Mouse (Mus musculus) midbrain, embryonic 11.5 days (tissue): ENCODE measurements around the gene Stra6. TPM values are rescaled to one million over a fixed set of nuclear protein-coding genes. Genes with fewer than 3 reads are reported as not detected.

Source experiments
- ATAC-seq: fragments of 200-750 bp; cut with Nextera tagmentation; 2 replicates; pipeline ENCODE4 v1.8.0; 2017; ENCODE audit warnings: moderate TSS enrichment, moderate library complexity; ENCODE audit not compliant: low FRiP score
- DNase-seq: peaks from one replicate; pipeline ENCODE4 v3.0.0; 2015; ENCODE audit warnings: low spot score; ENCODE audit errors: missing footprints
- H3K27ac ChIP-seq: fragments of 300-500 bp; sonication (generic); 2 replicates; pipeline ENCODE4 v1.5.1; 2014; ENCODE audit warnings: low read depth, low read length
- H3K27me3 ChIP-seq: fragments of 300-500 bp; sonication (generic); 2 replicates; pipeline ENCODE4 v1.6.1; 2014; ENCODE audit warnings: mild to moderate bottlenecking, low read length, moderate library complexity, mixed read lengths; ENCODE audit not compliant: control insufficient read depth, insufficient read depth
- H3K36me3 ChIP-seq: fragments of 300-500 bp; sonication (generic); 2 replicates; pipeline ENCODE4 v1.6.1; 2014; ENCODE audit warnings: mild to moderate bottlenecking, low read length, moderate library complexity, mixed read lengths; ENCODE audit not compliant: control insufficient read depth, insufficient read depth
- H3K4me1 ChIP-seq: fragments of 300-500 bp; sonication (generic); 2 replicates; pipeline ENCODE4 v1.6.1; 2014; ENCODE audit warnings: low read length; ENCODE audit not compliant: control insufficient read depth, insufficient read depth
- H3K4me2 ChIP-seq: fragments of 300-500 bp; sonication (generic); 2 replicates; pipeline ENCODE4 v1.6.1; 2014; ENCODE audit warnings: mild to moderate bottlenecking, moderate library complexity
- H3K4me3 ChIP-seq: fragments of 300-500 bp; sonication (generic); 2 replicates; pipeline ENCODE4 v1.5.1; 2014; ENCODE audit warnings: low read depth, low read length
- H3K9ac ChIP-seq: fragments of 300-500 bp; sonication (generic); 2 replicates; pipeline ENCODE4 v1.6.1; 2014; ENCODE audit warnings: low read length
- H3K9me3 ChIP-seq: fragments of 300-500 bp; sonication (generic); 2 replicates; pipeline ENCODE4 v1.6.1; 2016; ENCODE audit warnings: low read length; ENCODE audit not compliant: control insufficient read depth
- WGBS: fragments of 180-500 bp; shearing (Covaris S2); extraction: QIAGEN DNeasy Blood & Tissue Kit; methylation state at CpG from one replicate; pipeline ENCODE4 v1.1.7; 2014; 5-methylcytosine and 5-hydroxymethylcytosine counted together
- polyA plus RNA-seq: library from polyadenylated mRNA; unstranded; fragments of >200 nt; fragmentation: Nextera tagmentation; extraction: Ambion mirVana; gene quantifications from 2 replicates; pipeline ENCODE4 v1.2.1, GENCODE M21; 2014

The Stra6 gene
- polyA plus RNA-seq, 1 experiment from 2014 or later: 9.7 TPM

GRCm38 (mm10) chr9:58045646-58046045 is 17.9 kb upstream of the Stra6 start:
- peaks cover 58% of the 10 kb centered on the region for H3K4me1 ChIP-seq
- no peak for ATAC-seq
- H3K4me2 ChIP-seq: no peak overlapping the region
- DNase-seq: no peak
- H3K9ac ChIP-seq: no peak overlapping the region
- H3K27ac ChIP-seq: peak overlapping the region; percentile 50; the same call in 1 of the 2 replicates
- no peak overlapping the region for H3K4me3 ChIP-seq
- no peaks in the 10 kb centered on the region for H3K36me3 ChIP-seq
- 39% methylated on average over 4 of the region's 4 CpGs for WGBS
- H3K27me3 ChIP-seq: no peaks in the 10 kb centered on the region
- no peaks in the 10 kb centered on the region for H3K9me3 ChIP-seq

GRCm38 (mm10) chr9:58047061-58047460 is 16.5 kb upstream of the Stra6 start:
- Histone ChIP-seq H3K4me1 (peaks cover 48% of the 10 kb centered on the region), H3K9ac (no peak overlapping the region), H3K9me3 (no peaks in the 10 kb centered on the region), H3K27me3 (no peaks in the 10 kb centered on the region), H3K4me3 (no peak overlapping the region), H3K36me3 (no peaks in the 10 kb centered on the region), H3K4me2 (no peak overlapping the region), H3K27ac (no peak overlapping the region)
- peak; percentile 49 for DNase-seq
- 88% methylated on average over 10 of the region's 10 CpGs for WGBS
- no peak for ATAC-seq

DNA sequence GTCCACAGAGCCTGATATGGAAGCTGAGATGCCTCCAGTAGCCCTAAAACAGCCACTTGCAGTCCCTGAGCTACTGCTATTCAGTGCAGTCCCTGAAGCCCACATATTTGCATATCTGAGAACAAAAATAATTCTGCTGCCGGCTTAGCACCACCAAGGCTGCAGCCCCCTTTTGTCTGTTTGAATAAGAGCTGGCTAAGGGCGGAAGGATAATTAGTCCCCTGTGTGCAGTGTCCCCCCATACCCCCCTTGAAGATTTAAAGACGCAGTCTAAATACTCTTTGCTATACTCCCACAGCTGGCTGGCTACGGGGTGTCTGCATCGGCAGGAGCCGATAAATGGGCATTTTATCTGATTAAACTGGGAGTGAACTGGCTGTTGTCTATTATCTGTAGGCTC is 15.0 kb upstream of the Stra6 start:
- peak; percentile 91 for DNase-seq
- H3K27ac ChIP-seq: peak overlapping the region; percentile 46
- WGBS: 2% methylated on average over 6 of the region's 6 CpGs
- peak overlapping the region; percentile 12; the same call in 1 of the 2 replicates for H3K4me2 ChIP-seq
- H3K9ac ChIP-seq: peak overlapping the region; percentile 14; the same call in 1 of the 2 replicates
- no peak overlapping the region for H3K4me3 ChIP-seq
- peaks cover 43% of the 10 kb centered on the region for H3K4me1 ChIP-seq
- peak; percentile 42 for ATAC-seq
- H3K9me3 ChIP-seq: no peaks in the 10 kb centered on the region
- no peaks in the 10 kb centered on the region for H3K27me3 ChIP-seq
- no peaks in the 10 kb centered on the region for H3K36me3 ChIP-seq

DNA sequence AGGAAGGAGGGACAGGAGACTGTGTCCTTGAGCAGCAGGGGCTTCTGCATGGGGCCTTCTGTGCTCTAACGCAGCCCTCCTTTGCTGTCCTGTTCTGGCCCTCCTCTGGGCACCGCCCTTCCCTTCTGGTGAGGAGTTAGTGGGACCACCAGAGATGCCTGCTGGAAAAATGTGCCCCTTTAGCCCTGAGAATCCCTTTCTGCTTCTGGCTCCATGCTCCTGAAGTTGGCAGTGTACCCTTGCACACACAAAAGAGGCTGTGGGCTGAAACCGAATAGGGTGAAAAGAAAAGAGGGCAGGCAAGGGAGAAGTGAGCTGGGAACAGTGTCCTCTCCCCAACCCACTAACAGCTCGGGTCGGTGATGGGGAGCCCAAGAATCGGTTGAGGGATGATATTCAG is 14.4 kb upstream of the Stra6 start:
- Histone ChIP-seq H3K9me3 (no peaks in the 10 kb centered on the region), H3K4me3 (no peak overlapping the region), H3K9ac (peak overlapping the region; percentile 21), H3K4me2 (no peak overlapping the region), H3K27ac (peak overlapping the region; percentile 21; the same call in 1 of the 2 replicates), H3K27me3 (no peaks in the 10 kb centered on the region), H3K36me3 (no peaks in the 10 kb centered on the region), H3K4me1 (peaks cover 42% of the 10 kb centered on the region)
- WGBS: 34% methylated on average over 6 of the region's 6 CpGs
- DNase-seq (no peak), ATAC-seq (no peak; the same call in 1 of the 2 replicates)

DNA sequence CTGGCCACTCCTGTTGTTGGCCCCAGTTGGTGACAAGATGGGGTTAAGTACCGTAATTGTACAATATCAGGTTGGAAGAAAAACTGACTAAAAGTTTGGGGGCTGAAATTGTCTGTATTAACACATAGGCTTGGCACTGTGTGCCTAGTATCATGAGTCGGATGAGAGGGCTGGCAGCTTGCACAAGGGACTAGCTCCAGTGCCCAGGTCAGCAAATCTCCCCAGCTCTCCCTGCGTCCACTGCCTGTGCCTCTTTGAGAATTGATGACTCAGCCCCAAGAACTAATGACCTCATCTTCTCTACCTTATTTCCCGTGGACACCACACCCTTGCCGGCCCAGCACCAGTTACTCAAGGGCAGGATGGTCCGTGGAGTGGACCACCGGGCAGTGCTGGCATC is 13.7 kb upstream of the Stra6 start:
- WGBS: 82% methylated on average over 7 of the region's 7 CpGs
- no peak for ATAC-seq
- Histone ChIP-seq H3K36me3 (no peaks in the 10 kb centered on the region), H3K9ac (no peak overlapping the region), H3K27ac (no peak overlapping the region), H3K9me3 (no peaks in the 10 kb centered on the region), H3K4me2 (no peak overlapping the region), H3K4me3 (no peak overlapping the region), H3K27me3 (no peaks in the 10 kb centered on the region), H3K4me1 (peaks cover 38% of the 10 kb centered on the region)
- peak; percentile 51 for DNase-seq

DNA sequence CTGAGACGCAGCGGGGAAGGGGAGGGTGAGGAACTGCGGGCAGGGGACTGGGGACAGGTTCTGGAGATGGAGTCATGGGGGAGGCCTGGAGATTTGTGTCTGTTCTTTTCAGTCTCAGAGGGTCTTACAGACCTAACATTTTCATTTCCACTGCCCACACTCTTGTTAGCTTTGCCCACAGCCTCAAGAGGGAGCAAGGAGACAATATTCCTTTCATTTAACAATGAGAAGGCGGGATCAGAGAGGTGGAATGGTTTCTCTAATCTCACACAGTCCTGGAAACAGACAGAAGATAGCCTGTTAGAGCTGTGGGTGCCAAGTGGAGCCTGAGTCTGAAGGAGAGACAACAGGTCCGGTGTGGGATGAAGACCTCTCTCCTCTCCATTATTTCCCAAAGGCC is 11.7 kb upstream of the Stra6 start:
- no peak for ATAC-seq
- Histone ChIP-seq H3K9me3 (no peaks in the 10 kb centered on the region), H3K9ac (no peak overlapping the region), H3K4me1 (peaks cover 25% of the 10 kb centered on the region), H3K27me3 (no peaks in the 10 kb centered on the region), H3K4me2 (no peak overlapping the region), H3K4me3 (no peak overlapping the region), H3K36me3 (no peaks in the 10 kb centered on the region), H3K27ac (no peak overlapping the region)
- WGBS: 33% methylated on average over 5 of the region's 5 CpGs
- no peak for DNase-seq

DNA sequence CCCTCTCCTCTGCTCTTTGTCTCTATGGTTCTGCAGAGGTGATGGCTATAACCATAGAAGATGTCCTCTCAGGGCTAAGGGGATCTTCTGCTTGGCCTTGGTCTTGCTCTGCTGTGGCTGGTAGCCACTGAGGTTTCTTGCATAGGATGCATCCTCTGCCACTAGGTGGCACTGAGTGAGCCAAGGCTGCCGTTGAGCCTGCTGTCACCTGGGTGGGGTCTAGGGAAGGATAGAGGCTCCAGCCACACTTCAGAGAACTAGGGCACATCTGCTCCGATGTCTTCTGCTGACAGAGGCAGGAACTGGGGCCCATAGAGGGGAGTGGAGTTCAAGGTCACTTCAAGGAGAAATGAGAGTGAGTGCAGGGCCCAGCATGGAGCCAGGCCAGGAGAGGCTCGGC is 10.5 kb upstream of the Stra6 start:
- ATAC-seq (peak; percentile 45), DNase-seq (no peak)
- peaks cover 23% of the 10 kb centered on the region for H3K4me1 ChIP-seq
- H3K9me3 ChIP-seq: no peaks in the 10 kb centered on the region
- H3K36me3 ChIP-seq: no peaks in the 10 kb centered on the region
- H3K4me2 ChIP-seq: no peak overlapping the region
- H3K9ac ChIP-seq: no peak overlapping the region
- H3K27me3 ChIP-seq: no peaks in the 10 kb centered on the region
- 21% methylated on average over 3 of the region's 3 CpGs for whole genome bisulfite sequencing
- no peak overlapping the region for H3K27ac ChIP-seq
- no peak overlapping the region for H3K4me3 ChIP-seq

GRCm38 (mm10) chr9:58053544-58053943 is 10.0 kb upstream of the Stra6 start:
- Histone ChIP-seq H3K36me3 (no peaks in the 10 kb centered on the region), H3K4me2 (no peak overlapping the region), H3K4me3 (no peak overlapping the region), H3K4me1 (peaks cover 18% of the 10 kb centered on the region), H3K27me3 (no peaks in the 10 kb centered on the region), H3K9me3 (no peaks in the 10 kb centered on the region), H3K27ac (no peak overlapping the region; the same call in 1 of the 2 replicates), H3K9ac (no peak overlapping the region)
- 53% methylated on average over 3 of the region's 3 CpGs for WGBS
- ATAC-seq (no peak), DNase-seq (peak; percentile 79)

DNA sequence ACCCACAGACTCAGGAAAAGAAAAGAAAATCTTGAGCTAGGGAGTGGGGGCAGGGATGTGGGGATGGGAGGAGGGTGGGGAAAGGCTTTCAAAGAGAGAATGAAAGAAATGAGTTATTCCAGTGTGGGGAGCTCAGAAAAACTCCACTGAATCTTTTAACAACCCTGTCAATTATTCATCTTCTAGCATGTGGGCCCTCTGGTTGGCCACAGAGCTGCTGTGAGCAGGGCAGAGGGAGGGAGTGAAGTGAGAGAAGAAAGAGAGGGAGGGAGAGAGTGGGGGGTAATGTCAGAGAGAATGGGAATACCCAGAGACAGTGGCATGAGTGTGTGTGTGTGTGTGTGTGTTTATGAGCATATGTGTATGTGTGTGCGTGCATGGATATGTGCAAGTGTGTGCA is 9.6 kb upstream of the Stra6 start:
- Histone ChIP-seq H3K36me3 (no peaks in the 10 kb centered on the region), H3K9me3 (no peaks in the 10 kb centered on the region), H3K27ac (no peak overlapping the region), H3K4me3 (no peak overlapping the region), H3K9ac (no peak overlapping the region), H3K4me1 (peaks cover 14% of the 10 kb centered on the region), H3K4me2 (no peak overlapping the region), H3K27me3 (no peaks in the 10 kb centered on the region)
- 97% methylated on average over 1 of the region's 1 CpGs for WGBS
- DNase-seq (peak; percentile 41), ATAC-seq (no peak)
